Mouse (Mus musculus) ES-E14 (cell line): ENCODE results near the gene Mrpl33.

Experiments used
- ZC3H11A ChIP-seq: IDR thresholded peaks from 2 replicates; pipeline ENCODE4 v1.6.1; 2012; ENCODE audit warnings: low read depth, mild to moderate bottlenecking, inconsistent platforms, low read length, borderline replicate concordance
- ZNF384 ChIP-seq: IDR thresholded peaks from 2 replicates; pipeline ENCODE4 v1.6.1; 2012; ENCODE audit warnings: low read depth, low read length, inconsistent platforms

- TF ChIP-seq ZC3H11A (no peak), ZNF384 (no peak)
Measured at GRCm38 (mm10) chr5:31644272-31644671, 47.5 kb downstream of the Mrpl33 start.
